Mouse (Mus musculus): Measurements from ENCODE around the gene Ttc23l. TPM values are rescaled to one million over a fixed set of nuclear protein-coding genes. Genes with fewer than 3 reads are reported as not detected.

The Ttc23l gene
- total RNA-seq, 1 experiment from 2014 or later: not detected

Other genes with a start within 250 kb of the Ttc23l start
- gene Gm21973, start 233.3 kb downstream of the Ttc23l start, total RNA-seq (2021): not detected in 2 replicates
- gene Agxt2, start 200.1 kb downstream of the Ttc23l start, total RNA-seq (2021): 1.9 and 3.9 TPM in 2 replicates
- 35.7 and 50.6 TPM in 2 replicates for gene Dnajc21, start 88.2 kb downstream of the Ttc23l start, total RNA-seq (2021)
- gene Brix1, start 72.7 kb downstream of the Ttc23l start, total RNA-seq (2021): 42.7 and 45.6 TPM in 2 replicates
- 14.8 and 19.7 TPM in 2 replicates for gene Rad1, start 72.7 kb downstream of the Ttc23l start, total RNA-seq (2021)
- gene Rai14, start 156.0 kb upstream of the Ttc23l start, total RNA-seq (2021): 23.6 and 25.7 TPM in 2 replicates

Data from adrenal gland, postnatal 25 days (tissue).